Mouse (Mus musculus): ENCODE results near the gene Pdk4. TPM values are rescaled to one million over a fixed set of nuclear protein-coding genes. Genes with fewer than 3 reads are reported as not detected.

Pdk4 gene
- polyA plus RNA-seq, 1 experiment from 2014 or later: 15.9 TPM

DNA sequence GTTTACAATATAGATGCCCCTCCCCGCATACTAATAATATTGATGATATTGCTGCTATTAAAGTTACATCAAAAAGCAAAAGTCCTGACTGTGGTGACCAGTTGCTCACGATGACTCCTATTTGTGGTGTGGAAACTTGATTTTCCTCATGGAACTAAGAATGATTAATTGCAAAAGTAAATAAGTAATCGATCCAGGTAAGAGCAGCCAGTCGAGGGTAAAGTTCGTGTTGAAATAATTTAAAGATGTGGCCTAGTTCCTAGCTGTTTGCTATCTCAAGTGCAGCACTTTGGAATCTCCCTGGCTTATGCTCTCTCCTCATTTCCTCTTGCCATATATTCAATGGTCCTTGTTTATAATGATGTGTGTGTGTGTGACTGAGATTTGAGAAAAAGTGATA lies 46.2 kb downstream of the Pdk4 start:
- no peaks in the 10 kb centered on the region for H3K36me3 ChIP-seq (ENCODE audit: insufficient read depth, low read length)
- ATAC-seq (replicated peaks; ENCODE audit: low FRiP score, low read depth): no peak
- H3K4me2 ChIP-seq (ENCODE audit: low read length): no peak overlapping the region
- no peaks in the 10 kb centered on the region for H3K27me3 ChIP-seq (ENCODE audit: insufficient read depth, low read length)
- 51% methylated on average over 5 of the region's 5 CpGs for WGBS
- TF ChIP-seq CTCF (IDR thresholded peaks at IDR 0.05; ENCODE audit: low read depth): no peak
- H3K4me3 ChIP-seq (replicated peaks; ENCODE audit: low read depth, low read length): no peak overlapping the region
- DNase-seq (ENCODE audit: low spot score): peak; percentile 5
- no peaks in the 10 kb centered on the region for H3K9me3 ChIP-seq (replicated peaks; ENCODE audit: low read length)
- no peak overlapping the region for H3K27ac ChIP-seq
- no peak overlapping the region for H3K9ac ChIP-seq (ENCODE audit: low read depth, low read length)
- H3K4me1 ChIP-seq (replicated peaks; ENCODE audit: insufficient read depth, low read length): no peaks in the 10 kb centered on the region

DNA sequence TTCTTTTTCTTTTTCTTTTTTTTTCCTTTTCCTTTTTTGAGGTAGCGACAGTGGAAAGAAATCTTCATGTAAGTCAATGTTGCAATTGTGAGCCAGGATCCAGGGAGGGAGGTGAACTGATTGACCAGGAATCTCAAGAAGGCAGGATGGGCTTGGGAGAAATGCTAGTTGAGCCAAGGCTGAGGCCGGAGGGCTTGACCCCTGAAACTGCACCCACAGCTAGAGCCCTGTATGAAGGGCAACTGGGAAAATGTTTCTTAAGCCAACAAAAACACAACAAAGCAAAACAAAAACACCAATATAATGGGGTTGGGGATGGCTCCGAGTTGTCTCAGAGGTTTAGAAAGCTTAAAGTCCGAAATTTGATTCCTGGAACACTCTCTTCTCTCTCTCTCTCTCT lies 47.7 kb downstream of the Pdk4 start:
- DNase-seq (ENCODE audit: low spot score) (no peak), ATAC-seq (replicated peaks; ENCODE audit: low FRiP score, low read depth) (no peak)
- no peak overlapping the region for H3K4me2 ChIP-seq (ENCODE audit: low read length)
- no peak for TF ChIP-seq CTCF (IDR thresholded peaks at IDR 0.05; ENCODE audit: low read depth)
- H3K27ac ChIP-seq: no peak overlapping the region
- H3K27me3 ChIP-seq (ENCODE audit: insufficient read depth, low read length): no peaks in the 10 kb centered on the region
- no peak overlapping the region for H3K9ac ChIP-seq (ENCODE audit: low read depth, low read length)
- H3K36me3 ChIP-seq (ENCODE audit: insufficient read depth, low read length): no peaks in the 10 kb centered on the region
- no peaks in the 10 kb centered on the region for H3K9me3 ChIP-seq (replicated peaks; ENCODE audit: low read length)
- H3K4me1 ChIP-seq (replicated peaks; ENCODE audit: insufficient read depth, low read length): no peaks in the 10 kb centered on the region
- 51% methylated on average over 4 of the region's 4 CpGs for WGBS
- no peak overlapping the region for H3K4me3 ChIP-seq (replicated peaks; ENCODE audit: low read depth, low read length)

DNA sequence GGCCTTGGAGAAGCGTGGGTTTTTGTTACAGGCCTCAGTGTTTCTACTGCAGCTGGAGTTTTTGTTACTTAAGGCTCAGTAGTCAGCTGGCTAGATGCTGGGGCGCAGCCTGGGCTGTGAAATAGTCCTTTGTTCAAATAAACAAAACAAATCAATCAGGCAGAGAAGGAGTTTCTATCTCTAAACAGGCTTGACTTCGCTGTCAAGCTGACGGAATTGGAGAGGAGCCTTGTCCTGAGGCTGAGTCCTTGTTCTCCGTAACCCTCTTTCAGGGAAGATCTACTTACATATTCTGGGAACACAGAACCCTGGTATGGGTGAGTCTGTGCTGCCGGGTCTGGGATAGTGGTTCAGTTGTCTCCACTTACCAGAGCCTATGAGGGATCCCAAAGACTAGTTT lies 48.6 kb downstream of the Pdk4 start:
- 73% methylated on average over 6 of the region's 6 CpGs for WGBS
- Histone ChIP-seq H3K9me3 (replicated peaks; ENCODE audit: low read length) (no peaks in the 10 kb centered on the region), H3K9ac (ENCODE audit: low read depth, low read length) (no peak overlapping the region), H3K4me2 (ENCODE audit: low read length) (no peak overlapping the region), H3K36me3 (ENCODE audit: insufficient read depth, low read length) (no peaks in the 10 kb centered on the region), H3K27ac (no peak overlapping the region), H3K4me1 (replicated peaks; ENCODE audit: insufficient read depth, low read length) (peaks cover 2% of the 10 kb centered on the region; the same call in 1 of the 2 replicates), H3K27me3 (ENCODE audit: insufficient read depth, low read length) (no peaks in the 10 kb centered on the region), H3K4me3 (replicated peaks; ENCODE audit: low read depth, low read length) (no peak overlapping the region)
- DNase-seq (ENCODE audit: low spot score) (no peak), ATAC-seq (replicated peaks; ENCODE audit: low FRiP score, low read depth) (no peak)
- no peak for TF ChIP-seq CTCF (IDR thresholded peaks at IDR 0.05; ENCODE audit: low read depth)

DNA sequence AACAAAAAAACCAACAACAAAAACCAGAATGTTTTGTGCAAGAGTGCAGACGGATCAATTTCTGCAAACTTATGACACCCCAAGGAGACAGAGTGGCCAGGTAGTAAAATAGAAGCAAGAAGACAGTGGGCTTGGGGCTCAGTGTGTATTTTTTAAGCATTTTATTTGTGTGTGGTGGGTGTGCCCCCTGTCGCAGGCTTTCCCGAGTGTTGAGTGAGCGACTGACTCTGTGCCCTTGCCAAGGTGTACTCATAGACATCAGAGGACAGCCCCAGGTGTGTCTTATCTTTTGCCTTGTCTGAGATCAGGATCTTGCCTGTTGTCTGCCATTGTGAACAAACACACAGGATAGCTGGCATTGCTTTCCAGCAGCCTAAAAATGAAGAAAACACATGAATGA lies 49.1 kb downstream of the Pdk4 start:
- Histone ChIP-seq H3K4me2 (ENCODE audit: low read length) (no peak overlapping the region), H3K4me1 (replicated peaks; ENCODE audit: insufficient read depth, low read length) (peaks cover 5% of the 10 kb centered on the region; the same call in 1 of the 2 replicates), H3K27me3 (ENCODE audit: insufficient read depth, low read length) (no peaks in the 10 kb centered on the region), H3K36me3 (ENCODE audit: insufficient read depth, low read length) (no peaks in the 10 kb centered on the region), H3K4me3 (replicated peaks; ENCODE audit: low read depth, low read length) (no peak overlapping the region), H3K9ac (ENCODE audit: low read depth, low read length) (no peak overlapping the region), H3K27ac (no peak overlapping the region), H3K9me3 (replicated peaks; ENCODE audit: low read length) (no peaks in the 10 kb centered on the region)
- no peak for DNase-seq (ENCODE audit: low spot score)
- 85% methylated on average over 4 of the region's 4 CpGs for WGBS
- no peak for ATAC-seq (replicated peaks; ENCODE audit: low FRiP score, low read depth)
- no peak for TF ChIP-seq CTCF (IDR thresholded peaks at IDR 0.05; ENCODE audit: low read depth)

DNA sequence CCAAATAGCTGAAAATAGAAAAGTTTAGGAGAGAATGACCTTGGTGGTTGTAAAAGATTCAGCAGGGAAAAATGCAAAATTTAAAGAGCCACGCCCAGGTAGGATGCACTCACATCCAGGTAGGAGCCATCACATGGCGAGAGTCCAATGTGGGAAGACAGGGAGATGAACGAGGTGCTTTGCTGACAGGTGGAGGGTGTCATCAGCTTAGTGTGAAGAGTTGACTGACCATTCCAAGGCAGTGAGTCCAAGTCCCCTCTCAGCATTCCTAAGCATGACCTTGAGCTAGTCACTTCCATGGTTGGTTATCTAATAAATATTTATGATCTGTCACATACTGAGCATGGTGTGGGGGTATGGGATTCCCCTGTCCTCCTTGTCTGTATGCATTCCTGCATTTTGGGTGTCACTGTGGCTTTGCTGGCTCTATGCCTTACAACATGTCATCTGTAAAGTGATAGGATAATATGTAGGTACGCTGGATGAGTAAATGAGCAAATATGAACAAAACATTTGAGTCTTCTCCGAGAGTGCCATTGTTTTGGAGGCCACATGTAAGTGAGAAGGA lies 51.7 kb downstream of the Pdk4 start:
- 92% methylated on average over 5 of the region's 5 CpGs for WGBS
- Histone ChIP-seq H3K4me1 (replicated peaks; ENCODE audit: insufficient read depth, low read length) (peaks cover 5% of the 10 kb centered on the region; the same call in 1 of the 2 replicates), H3K4me2 (ENCODE audit: low read length) (no peak overlapping the region), H3K4me3 (replicated peaks; ENCODE audit: low read depth, low read length) (no peak overlapping the region), H3K36me3 (ENCODE audit: insufficient read depth, low read length) (no peaks in the 10 kb centered on the region), H3K27me3 (ENCODE audit: insufficient read depth, low read length) (no peaks in the 10 kb centered on the region), H3K9ac (ENCODE audit: low read depth, low read length) (no peak overlapping the region), H3K9me3 (replicated peaks; ENCODE audit: low read length) (no peaks in the 10 kb centered on the region), H3K27ac (no peak overlapping the region)
- ATAC-seq (replicated peaks; ENCODE audit: low FRiP score, low read depth): no peak
- DNase-seq (ENCODE audit: low spot score): no peak
- no peak for TF ChIP-seq CTCF (IDR thresholded peaks at IDR 0.05; ENCODE audit: low read depth)

DNA sequence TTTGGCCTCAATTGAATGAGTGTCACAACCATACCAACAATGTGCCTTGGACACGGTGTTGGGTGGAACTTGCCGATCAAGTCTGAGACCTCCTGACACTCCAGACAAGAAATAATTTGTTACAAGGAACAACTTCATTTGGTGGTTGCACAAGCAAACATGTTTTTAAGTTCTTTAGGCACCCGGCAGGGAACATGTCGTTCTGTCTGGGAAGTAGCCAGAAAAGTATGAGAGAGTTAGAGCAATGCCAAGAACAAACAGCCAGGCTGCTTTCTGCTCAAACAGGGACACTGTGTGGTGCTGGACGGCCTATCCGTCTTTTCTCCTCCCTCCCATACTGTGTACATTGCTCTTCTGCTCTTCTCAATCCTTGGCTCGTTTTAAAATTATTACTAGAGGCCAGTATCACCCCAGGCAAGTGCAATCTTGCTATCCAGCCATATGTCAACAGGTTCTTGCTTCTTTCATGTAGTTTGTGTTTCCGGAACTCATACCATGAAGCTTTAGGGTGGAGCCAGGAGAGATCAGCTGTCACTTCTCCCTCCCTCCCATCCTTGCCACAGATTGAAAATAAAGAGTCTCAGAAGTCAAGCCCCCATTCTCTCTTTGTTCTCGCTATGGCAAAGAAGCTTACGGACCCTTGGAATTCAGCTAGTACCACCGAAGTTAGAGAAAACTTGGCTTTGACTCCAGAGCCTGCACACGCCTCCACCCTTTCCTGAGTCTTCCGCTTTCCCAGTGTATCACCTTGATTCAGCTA lies 52.8 kb downstream of the Pdk4 start:
- peak; percentile 55 for DNase-seq (ENCODE audit: low spot score)
- Histone ChIP-seq H3K4me3 (replicated peaks; ENCODE audit: low read depth, low read length) (no peak overlapping the region), H3K27me3 (ENCODE audit: insufficient read depth, low read length) (no peaks in the 10 kb centered on the region), H3K36me3 (ENCODE audit: insufficient read depth, low read length) (no peaks in the 10 kb centered on the region), H3K4me2 (ENCODE audit: low read length) (0 out of 2 replicates have a peak overlapping the region, but pooled peaks have one; percentile 32), H3K4me1 (replicated peaks; ENCODE audit: insufficient read depth, low read length) (peaks cover 5% of the 10 kb centered on the region; the same call in 1 of the 2 replicates), H3K9me3 (replicated peaks; ENCODE audit: low read length) (no peaks in the 10 kb centered on the region), H3K9ac (ENCODE audit: low read depth, low read length) (no peak overlapping the region), H3K27ac (no peak overlapping the region)
- WGBS: 30% methylated on average over 13 of the region's 13 CpGs
- ATAC-seq (replicated peaks; ENCODE audit: low FRiP score, low read depth): no peak
- TF ChIP-seq CTCF (IDR thresholded peaks at IDR 0.05; ENCODE audit: low read depth): no peak

All from kidney, postnatal 0 days (tissue).